Mouse (Mus musculus) heart, adult 8-10 months (tissue): ENCODE results near the gene Cfap46. TPM values are rescaled to one million over a fixed set of nuclear protein-coding genes. Genes with fewer than 3 reads are reported as not detected.

Experiments
- DNase-seq: peaks from one replicate; pipeline ENCODE4 v3.0.0; 2022; ENCODE audit warnings: low spot score
- total RNA-seq, 4 experiments: library from RNA; stranded (reverse); gene quantifications; 2 replicates each; pipeline ENCODE4 v1.2.4; 2022

The Cfap46 gene
- total RNA-seq, 4 experiments from 2014 or later = 0.13 to 0.16 (median 0.16) TPM; not detected in 1

DNA sequence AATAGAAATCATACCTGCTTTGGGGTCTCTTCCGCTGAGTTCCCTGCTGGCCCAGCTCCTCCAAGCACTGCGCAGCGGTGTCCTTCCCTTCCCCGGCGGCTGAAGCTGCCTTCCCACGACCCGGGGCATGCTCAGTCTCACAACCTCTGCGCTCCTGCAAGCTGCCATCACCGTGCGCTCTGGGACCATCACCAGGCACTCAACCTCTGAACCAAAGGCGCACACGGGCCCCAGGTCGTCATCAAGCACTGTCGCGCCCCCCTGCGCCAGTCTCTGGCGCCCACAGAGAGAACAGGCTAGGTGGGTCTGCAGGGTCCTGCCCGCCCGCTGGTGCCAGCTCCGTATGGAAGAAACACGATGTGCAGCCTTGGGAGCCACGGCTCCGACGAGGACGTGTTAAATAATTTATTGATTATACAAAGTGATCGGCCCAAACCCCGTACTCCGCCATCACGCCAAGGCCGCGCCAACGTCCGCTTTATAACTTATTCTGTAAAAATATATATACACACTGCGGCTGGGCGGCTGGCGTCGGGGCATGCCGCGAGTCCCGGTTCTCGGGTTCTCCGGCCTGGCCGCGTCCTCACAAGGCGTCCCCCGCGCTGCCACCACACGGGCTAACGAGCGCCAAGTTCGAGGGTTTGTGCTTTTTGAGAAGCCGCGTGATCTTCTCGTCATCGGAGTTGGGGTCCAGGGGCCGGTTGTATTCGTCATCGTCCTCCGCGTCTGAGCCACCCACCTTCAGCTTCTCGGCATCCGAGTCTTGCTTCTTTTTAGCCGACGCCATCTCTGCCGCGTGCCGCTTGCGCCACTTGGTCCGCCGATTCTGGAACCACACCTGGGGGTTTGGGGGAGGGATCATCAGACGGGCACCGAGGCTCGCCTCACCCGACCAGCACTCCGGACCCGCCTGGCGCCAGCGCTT is 102.5 kb downstream of the Cfap46 start:
- DNase-seq = no peak

DNA sequence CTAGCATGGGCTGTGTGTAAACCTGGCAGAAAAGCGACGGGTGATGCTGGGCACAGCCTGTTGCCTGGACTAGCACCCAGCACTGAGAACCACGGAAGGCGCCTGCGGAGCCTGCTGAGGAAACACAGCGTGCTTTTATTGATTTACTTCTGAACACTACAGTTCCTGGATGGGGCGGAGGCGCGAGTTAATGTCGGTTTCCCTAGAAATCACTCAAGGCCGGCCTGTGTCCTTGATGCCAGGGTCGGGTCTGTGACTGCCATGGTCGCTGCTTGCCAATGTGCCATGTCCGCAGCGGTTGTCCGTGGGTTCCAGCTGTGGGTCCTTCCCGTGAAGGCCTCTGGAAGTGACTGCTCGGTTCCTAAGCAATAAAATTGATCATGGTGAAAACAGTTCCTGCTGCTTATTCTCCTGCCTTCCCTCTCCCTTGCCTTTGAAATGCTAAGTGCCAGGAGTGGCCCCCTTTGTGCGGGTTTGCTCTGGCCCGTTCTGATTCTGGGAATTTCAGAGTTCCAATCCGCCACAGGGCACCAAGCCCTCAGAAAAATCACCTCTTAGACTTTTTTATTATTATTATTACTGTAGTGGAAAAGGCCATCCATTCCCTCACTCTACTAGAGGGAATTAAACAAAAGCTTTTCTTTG is 104.2 kb downstream of the Cfap46 start:
- no peak for DNase-seq

DNA sequence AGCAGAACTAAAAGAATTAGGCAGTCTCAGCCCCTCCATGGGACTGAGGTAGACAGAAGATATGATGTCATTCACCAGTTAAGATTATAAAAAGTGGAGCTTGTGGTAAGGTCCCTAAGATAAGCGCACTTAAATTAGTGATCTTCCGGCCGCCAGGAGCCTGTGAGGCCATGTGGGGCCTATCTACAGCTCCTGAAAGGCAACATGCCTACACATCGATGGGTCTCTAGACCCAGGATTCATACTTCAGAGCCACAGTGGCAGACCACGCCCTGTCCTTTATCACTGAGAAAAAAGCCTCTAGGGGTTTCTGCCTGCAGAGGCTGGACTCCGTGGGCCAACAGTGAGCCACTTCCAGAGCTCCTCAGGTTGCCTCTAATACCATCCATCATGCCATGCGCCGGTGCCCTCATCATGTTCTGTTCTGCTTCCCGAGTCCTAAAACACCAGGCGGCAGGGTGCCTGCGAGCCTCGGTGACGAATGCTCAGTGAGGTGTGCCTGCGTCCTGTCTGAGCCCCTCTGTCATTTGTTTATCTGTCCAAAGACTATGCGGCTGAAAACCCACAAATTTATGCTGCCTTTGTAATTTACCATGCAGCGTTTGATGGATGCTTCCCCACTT is 107.4 kb downstream of the Cfap46 start:
- no peak for DNase-seq

DNA sequence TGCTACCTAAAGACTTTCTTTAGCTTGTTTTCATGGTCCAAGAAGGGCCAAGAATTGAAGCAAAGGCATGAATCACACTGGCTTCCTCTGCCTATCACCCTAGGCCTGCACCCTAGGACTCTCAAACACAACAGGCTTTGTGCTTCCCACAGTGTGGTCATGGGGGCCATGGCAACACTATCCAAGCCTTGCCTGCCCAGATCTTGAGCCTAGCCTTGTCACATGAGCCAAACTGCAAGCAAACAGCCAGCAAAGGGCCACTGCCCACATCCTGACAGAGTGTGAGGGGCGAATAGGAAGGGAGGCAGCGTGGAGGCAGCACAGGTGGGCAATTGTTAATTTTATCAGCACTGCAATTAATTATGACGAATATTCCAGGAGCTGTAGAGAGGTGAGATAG is 111.0 kb downstream of the Cfap46 start:
- no peak for DNase-seq

DNA sequence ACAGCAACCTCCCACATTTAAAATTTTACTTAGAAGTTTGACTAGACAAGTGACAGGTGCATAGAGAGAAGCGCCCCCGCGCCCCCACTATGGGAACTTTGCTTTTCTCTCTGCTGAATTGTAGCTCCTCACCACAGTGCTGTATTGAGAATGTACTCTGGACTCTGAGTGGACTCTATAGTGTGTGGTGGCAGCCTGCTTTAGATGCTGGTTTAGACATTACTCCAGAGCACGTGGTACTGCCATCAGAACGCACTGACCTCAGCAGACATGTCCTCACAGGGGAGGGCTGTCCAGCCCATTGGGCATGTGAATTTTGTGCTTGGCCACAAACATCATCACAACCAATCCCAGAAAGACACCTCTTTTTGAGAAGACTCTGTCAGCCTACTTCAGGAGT is 112.8 kb downstream of the Cfap46 start:
- DNase-seq = no peak

DNA sequence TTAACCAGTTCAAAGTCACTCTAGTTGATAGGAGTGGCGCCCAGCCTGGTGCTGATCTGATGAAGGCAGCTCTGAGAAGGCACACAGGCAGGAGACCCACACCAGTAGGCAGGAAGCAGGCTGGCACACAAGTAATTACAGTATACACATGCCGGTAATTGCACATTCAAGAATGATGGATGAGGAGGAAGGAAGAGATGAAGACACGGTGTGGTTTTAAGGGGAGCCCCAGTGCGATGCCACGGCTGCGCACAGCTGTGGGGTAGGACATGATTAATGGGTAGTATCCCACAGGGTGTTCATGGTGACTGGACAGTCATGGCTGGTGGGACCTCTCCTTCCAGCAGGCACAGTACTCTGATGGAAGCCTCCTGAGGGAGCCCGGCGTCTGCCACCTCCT is 117.1 kb downstream of the Cfap46 start:
- DNase-seq = no peak

DNA sequence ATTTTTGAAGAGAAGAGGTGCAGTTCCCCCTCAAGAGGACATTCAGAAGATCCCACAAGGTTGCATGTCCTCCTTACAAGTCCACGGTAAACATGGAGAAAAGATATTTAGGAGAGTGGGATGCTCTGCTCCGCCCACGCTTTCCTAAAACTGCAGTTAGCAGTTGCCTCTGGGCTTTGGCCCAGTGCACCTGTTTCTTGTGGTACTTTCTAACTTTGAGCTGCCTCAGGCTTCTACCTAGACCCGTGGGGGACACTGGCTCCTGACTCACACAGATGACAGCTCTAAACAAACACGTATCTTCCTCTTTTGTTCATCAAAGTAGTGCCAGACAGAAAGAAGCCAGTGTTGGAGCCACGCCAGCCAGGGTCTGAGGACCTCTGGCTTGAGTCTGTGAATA is 117.6 kb downstream of the Cfap46 start:
- DNase-seq = no peak

DNA sequence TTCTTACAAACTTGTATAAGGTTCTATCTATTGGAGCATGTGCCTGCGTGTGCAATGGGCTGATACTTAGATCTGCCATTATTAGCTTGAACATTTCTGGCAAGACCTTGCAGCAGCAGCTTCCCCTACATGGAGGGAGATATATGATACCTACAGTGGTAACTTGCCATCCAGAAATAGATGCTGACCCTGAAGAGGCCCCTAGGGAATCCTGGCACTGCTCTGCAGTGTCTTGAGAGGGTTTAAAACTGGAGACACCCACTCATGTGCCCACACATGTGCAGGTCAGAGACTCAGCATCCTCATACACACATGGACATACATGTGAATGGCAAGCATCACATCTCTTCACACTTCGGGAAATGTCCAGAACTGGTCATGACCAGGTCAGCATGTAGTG is 119.5 kb downstream of the Cfap46 start:
- no peak for DNase-seq

DNA sequence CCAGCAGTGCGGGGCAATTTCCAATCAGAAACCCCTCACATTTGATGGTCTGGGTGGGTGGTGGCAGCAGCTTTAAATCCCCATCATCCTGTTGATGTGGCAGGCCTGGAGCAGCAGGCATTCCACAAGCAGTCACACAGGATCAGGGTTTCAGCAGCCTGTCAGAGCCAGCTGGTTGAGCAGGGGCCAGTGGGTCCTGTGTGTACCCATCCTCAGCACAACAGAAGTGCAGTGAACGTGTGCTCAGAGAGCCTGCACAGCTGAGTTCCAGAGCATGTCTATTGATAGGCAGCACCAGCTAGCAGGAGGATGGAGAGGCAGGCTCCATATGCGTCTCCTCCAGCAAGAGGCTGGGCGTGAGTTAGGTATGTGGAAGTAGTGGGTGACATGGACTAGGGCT is 120.2 kb downstream of the Cfap46 start:
- DNase-seq = no peak

DNA sequence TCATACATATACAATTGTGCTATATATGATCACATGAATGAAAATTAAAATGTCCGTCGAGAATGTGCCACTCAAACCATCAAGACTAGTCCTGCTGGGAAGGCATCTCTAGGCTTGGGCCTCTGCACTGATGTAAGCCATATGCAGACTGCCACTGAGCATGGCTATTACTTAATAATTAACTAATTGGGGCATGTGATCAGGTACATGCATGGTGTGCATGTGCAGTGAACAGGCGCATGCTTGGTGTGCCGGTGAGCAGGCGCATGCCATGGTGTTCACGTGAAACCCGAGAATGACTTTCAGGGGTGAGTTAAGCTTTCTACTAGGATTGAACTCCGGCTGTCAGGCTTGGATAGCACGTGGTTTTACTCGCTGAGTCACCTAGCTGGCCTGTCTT is 124.0 kb downstream of the Cfap46 start:
- DNase-seq = no peak

DNA sequence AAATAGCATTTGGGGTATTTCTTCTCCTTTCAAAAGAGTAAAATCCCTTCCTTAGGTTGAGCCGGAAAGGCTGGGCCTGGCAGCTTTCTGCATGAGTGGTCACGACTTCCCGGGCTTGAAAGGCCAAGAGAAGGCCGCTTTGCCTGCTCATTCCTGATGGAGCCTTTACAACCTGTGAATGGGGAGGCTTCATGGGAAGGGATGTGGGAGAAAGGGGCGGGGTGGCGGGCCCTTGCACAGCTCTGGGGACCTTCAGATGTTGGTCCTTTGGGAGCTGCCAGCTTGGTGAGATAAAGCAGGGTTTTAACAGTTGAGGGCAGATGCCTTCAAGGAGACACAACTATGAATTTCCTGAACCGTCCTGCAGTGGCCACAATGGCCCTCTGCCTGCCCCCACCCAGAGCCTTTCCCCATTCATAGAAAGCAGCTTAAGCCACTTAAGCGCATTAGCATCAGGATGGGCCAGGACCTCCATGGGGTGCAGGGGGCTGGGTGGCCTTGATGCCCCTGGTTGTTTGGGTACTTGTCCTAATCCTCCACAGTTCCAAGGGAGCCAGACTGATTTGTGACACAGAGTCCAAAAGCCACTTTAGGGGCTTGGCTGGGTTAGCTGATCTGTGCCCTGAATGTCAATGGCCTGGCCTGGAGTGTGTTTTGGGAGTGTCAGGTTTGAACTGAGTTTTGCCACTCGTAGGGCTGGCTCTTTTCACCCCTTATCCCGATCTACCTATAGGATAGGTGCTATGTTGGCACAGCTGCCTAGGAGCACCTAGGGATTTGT is 126.7 kb downstream of the Cfap46 start:
- no peak for DNase-seq

DNA sequence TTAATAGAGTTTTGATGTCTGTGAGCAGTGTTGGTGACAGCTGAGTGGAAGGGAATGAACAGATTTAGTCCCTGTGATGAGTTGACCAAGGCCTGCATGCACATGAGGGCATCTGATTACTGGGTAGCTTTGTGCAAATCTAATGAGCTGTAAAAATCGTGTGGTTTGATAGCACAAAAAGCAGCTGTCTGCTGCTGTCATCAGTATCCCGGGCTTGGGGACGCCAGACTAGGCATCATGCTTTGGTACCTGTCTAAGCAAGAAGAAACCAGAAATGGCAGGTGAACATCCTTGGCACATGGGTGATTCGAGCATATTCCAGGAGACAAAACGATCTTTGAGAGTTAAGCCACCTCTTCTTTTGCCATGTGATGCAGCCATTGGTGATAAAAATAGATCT is 127.3 kb downstream of the Cfap46 start:
- DNase-seq = no peak

DNA sequence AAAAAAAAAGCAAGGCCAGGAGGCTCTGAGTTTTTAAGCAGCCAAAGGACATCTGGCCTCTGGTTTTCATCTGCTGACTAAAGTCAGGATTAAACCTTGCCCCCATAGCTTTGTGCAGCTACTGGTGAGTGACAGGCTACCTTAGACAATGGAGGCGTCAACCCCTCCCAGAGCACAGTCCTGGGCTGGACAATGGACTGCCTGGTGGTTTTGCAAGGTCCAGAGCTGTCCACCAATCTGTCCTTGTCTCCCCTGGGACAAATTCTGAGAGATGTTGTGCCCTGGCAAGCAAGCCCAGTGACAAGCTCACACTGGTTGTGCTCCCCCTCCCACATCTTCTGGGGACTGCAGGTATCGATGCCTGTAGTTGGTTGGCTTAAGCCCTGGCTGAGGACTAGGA is 132.1 kb downstream of the Cfap46 start:
- DNase-seq = no peak

Other genes starting within 250 kb of the Cfap46 start
- gene Nkx6-2, start 101.0 kb downstream of the Cfap46 start, total RNA-seq = under 1 TPM in 2 of 4 experiments, not detected in 2; 0.19 to 0.34 TPM
- under 1 TPM in 2 of 4 experiments, not detected in 2; 0.06 to 0.09 TPM for gene Adgra1, start 150.4 kb upstream of the Cfap46 start, total RNA-seq
- under 1 TPM in 1 of 4 experiments, not detected in 3; 0.06 TPM for gene Kndc1, start 210.9 kb upstream of the Cfap46 start, total RNA-seq